Mouse (Mus musculus) stomach, postnatal 0 days (tissue): ENCODE measurements at regions not wholly inside any gene's neighbourhood (a gene's known extent, or its start where the extent isn't known, plus 50 kb on each side); places are given as distances from the start of the nearest gene placed in this dataset.

Experiments used
- ATAC-seq: fragments of 200-750 bp; cut with Nextera tagmentation; 2 replicates; pipeline ENCODE4 v1.8.0; 2017; ENCODE audit not compliant: low FRiP score, low TSS enrichment
- DNase-seq: peaks from one replicate; pipeline ENCODE4 v3.0.0-alpha.2; 2016; ENCODE audit warnings: low spot score
- H3K27ac ChIP-seq: fragments of 300-500 bp; sonication (generic); replicated peaks from 2 replicates; pipeline ENCODE4 v1.5.1; 2014; ENCODE audit warnings: mild to moderate bottlenecking, control low read depth
- H3K27me3 ChIP-seq: fragments of 300-500 bp; sonication (generic); 2 replicates; pipeline ENCODE4 v1.6.1; 2014; ENCODE audit warnings: low read length; ENCODE audit not compliant: control insufficient read depth, insufficient read depth
- H3K36me3 ChIP-seq: fragments of 300-500 bp; sonication (generic); 2 replicates; pipeline ENCODE4 v1.6.1; 2014; ENCODE audit warnings: low read length, mixed read lengths; ENCODE audit not compliant: control insufficient read depth, insufficient read depth
- H3K4me1 ChIP-seq: fragments of 300-500 bp; sonication (generic); replicated peaks from 2 replicates; pipeline ENCODE4 v1.6.1; 2014; ENCODE audit warnings: antibody characterized with exemption; ENCODE audit not compliant: control insufficient read depth, insufficient read depth
- H3K4me2 ChIP-seq: fragments of 300-500 bp; sonication (generic); replicated peaks from 2 replicates; pipeline ENCODE4 v1.6.1; 2014; ENCODE audit warnings: low read depth, mild to moderate bottlenecking, control low read depth, moderate library complexity
- H3K4me3 ChIP-seq: fragments of 300-500 bp; sonication (generic); 2 replicates; pipeline ENCODE4 v1.5.1; 2014; ENCODE audit warnings: low read depth, low read length, control low read depth
- H3K9ac ChIP-seq: fragments of 300-500 bp; sonication (generic); 2 replicates; pipeline ENCODE4 v1.6.1; 2014; ENCODE audit warnings: mild to moderate bottlenecking, low read length, control low read depth, mixed read lengths
- H3K9me3 ChIP-seq: fragments of 300-500 bp; sonication (generic); 2 replicates; pipeline ENCODE4 v1.6.1; 2016; ENCODE audit warnings: low read length; ENCODE audit not compliant: control insufficient read depth
- CTCF ChIP-seq: IDR thresholded peaks from 2 replicates; pipeline ENCODE4 v1.5.1; 2016; ENCODE audit warnings: antibody characterized with exemption, low read depth, mild to moderate bottlenecking, moderate library complexity
- EP300 ChIP-seq: optimal IDR thresholded peaks from 2 replicates; pipeline ENCODE3; 2016; ENCODE audit warnings: antibody characterized with exemption
- WGBS: fragments of 180-500 bp; shearing (Covaris S2); extraction: QIAGEN DNeasy Blood & Tissue Kit; methylation state at CpG from one replicate; pipeline ENCODE4 v1.1.7; 2014; 5-methylcytosine and 5-hydroxymethylcytosine counted together

GRCm38 (mm10) chr6:81589727-81590126 lies 333.7 kb upstream of the Gcfc2 start:
- ATAC-seq = no peak
- no peak overlapping the region for H3K4me2 ChIP-seq
- H3K36me3 ChIP-seq = no peaks in the 10 kb centered on the region
- no peak for TF ChIP-seq CTCF
- TF ChIP-seq EP300 = no peak
- no peaks in the 10 kb centered on the region for H3K27me3 ChIP-seq
- DNase-seq = no peak
- H3K27ac ChIP-seq = no peak overlapping the region
- H3K4me3 ChIP-seq = no peak overlapping the region
- H3K9ac ChIP-seq = no peak overlapping the region
- 78% methylated on average over 10 of the region's 10 CpGs for WGBS
- H3K9me3 ChIP-seq = no peaks in the 10 kb centered on the region
- no peaks in the 10 kb centered on the region for H3K4me1 ChIP-seq

DNA sequence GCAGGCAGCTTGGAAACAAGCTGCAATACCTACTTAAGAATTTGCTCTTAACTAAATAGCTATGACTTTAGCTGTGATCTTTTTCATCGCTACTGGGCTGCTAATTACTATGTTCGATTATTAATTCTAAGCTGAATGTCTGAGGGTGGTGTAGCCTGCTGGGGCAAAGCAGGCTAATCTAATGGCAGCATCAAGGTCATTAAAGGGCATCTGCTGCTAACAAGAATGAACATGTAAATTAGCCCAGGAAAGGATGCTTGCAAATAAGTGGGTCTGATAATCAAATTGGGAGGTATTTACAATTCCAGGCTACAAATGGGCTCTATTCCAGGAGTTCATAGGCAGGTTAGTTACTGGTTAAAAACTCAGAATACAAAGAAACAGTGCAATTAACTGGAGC lies 327.5 kb upstream of the Gcfc2 start:
- Histone ChIP-seq H3K27me3 (no peaks in the 10 kb centered on the region), H3K4me2 (no peak overlapping the region), H3K9me3 (no peaks in the 10 kb centered on the region), H3K4me3 (no peak overlapping the region), H3K36me3 (no peaks in the 10 kb centered on the region), H3K9ac (no peak overlapping the region), H3K4me1 (no peaks in the 10 kb centered on the region), H3K27ac (no peak overlapping the region)
- TF ChIP-seq EP300 (no peak), CTCF (no peak)
- DNase-seq (no peak), ATAC-seq (no peak)
- 87% methylated on average over 2 of the region's 2 CpGs for WGBS

- Histone ChIP-seq H3K27me3 (no peaks in the 10 kb centered on the region), H3K4me2 (no peak overlapping the region), H3K27ac (no peak overlapping the region), H3K36me3 (no peaks in the 10 kb centered on the region), H3K9ac (no peak overlapping the region), H3K4me3 (no peak overlapping the region), H3K9me3 (no peaks in the 10 kb centered on the region), H3K4me1 (no peaks in the 10 kb centered on the region)
- no peak for TF ChIP-seq EP300
- no peak for TF ChIP-seq CTCF
- 69% methylated on average over 1 of the region's 1 CpGs for WGBS
- no peak for DNase-seq
- ATAC-seq = no peak
Measured at GRCm38 (mm10) chr6:81608637-81609036, 314.8 kb upstream of the Gcfc2 start.

DNA sequence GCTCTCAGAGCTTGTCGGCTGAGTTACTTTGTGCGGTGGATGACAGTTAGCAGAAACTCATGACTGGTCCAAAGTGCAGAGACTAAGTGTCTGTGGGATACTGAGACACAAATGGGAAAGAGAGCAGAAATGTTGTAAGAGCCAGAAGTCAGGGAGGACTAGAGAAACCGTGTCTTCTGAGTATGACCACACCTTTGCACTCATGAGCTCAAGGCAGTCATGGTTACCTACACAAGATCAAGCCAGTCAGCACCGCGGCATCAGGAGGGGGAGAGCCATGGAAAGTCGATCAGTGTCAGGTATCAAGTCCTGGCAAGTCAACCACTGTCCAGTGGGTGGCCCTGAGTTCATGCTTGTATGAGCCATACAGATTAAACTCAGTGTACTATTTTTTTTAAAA lies 311.5 kb upstream of the Gcfc2 start:
- H3K4me1 ChIP-seq = no peaks in the 10 kb centered on the region
- DNase-seq (no peak), ATAC-seq (no peak)
- 81% methylated on average over 6 of the region's 6 CpGs for WGBS
- TF ChIP-seq CTCF = no peak
- TF ChIP-seq EP300 = no peak
- H3K9ac ChIP-seq = no peak overlapping the region
- H3K4me3 ChIP-seq = no peak overlapping the region
- H3K36me3 ChIP-seq = no peaks in the 10 kb centered on the region
- no peak overlapping the region for H3K4me2 ChIP-seq
- no peak overlapping the region for H3K27ac ChIP-seq
- H3K9me3 ChIP-seq = no peaks in the 10 kb centered on the region
- H3K27me3 ChIP-seq = no peaks in the 10 kb centered on the region

DNA sequence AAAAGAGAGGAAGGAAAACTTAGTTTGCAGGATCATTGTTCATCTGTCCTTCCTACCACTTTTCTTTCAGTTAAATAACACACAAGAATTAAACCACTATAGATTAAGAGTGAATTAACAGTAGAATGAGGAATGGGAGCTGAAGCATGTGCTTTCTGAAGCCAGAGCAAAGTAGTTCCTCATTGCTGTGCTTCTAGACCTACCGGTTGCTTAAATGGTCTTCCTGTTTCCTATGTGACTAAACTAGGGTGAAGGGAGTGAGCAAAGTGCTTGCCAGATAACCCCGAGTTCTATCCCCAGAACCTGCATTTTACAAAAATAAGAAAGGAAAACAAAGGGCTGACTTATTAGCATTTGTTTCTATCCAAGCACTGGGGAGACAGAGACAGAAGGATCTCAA lies 305.5 kb upstream of the Gcfc2 start:
- no peak for TF ChIP-seq EP300
- no peak for TF ChIP-seq CTCF
- Histone ChIP-seq H3K27me3 (no peaks in the 10 kb centered on the region), H3K27ac (no peak overlapping the region), H3K36me3 (no peaks in the 10 kb centered on the region), H3K9ac (no peak overlapping the region), H3K4me1 (no peaks in the 10 kb centered on the region), H3K9me3 (no peaks in the 10 kb centered on the region), H3K4me3 (no peak overlapping the region), H3K4me2 (no peak overlapping the region)
- DNase-seq = no peak
- WGBS = 70% methylated on average over 2 of the region's 2 CpGs
- no peak for ATAC-seq

DNA sequence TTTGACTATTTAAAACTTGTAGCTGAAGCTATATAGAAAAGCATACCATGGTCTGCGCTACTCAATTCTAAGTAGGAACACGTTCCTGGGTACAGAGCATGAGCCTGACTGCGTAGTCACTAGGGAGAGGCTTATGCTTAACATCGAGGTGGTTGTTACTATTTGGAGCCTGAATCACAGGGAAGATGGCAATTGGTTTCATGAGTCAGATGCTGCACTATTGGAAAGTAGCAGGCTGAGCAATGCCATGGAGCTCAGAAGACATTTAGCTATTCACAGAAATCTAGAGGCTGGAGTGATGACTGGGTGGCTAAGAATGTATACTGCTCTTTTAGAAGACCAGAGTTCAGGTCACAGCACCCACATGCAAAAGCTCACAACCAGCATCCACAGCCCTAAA lies 302.4 kb upstream of the Gcfc2 start:
- H3K27ac ChIP-seq = no peak overlapping the region
- no peak for ATAC-seq
- no peaks in the 10 kb centered on the region for H3K36me3 ChIP-seq

More for the DNA sequence above, 302.4 kb upstream of the Gcfc2 start:
- DNase-seq = no peak
- WGBS = 93% methylated on average over 4 of the region's 4 CpGs
- Histone ChIP-seq H3K4me2 (no peak overlapping the region), H3K27me3 (no peaks in the 10 kb centered on the region), H3K4me3 (no peak overlapping the region), H3K9ac (no peak overlapping the region), H3K9me3 (no peaks in the 10 kb centered on the region), H3K4me1 (no peaks in the 10 kb centered on the region)
- TF ChIP-seq CTCF = no peak
- no peak for TF ChIP-seq EP300
